Mouse (Mus musculus) erythroblast, embryonic 14.5 days (primary cell): Measurements from ENCODE around the gene Yjefn3.

Experiments used
- GATA1 ChIP-seq: IDR thresholded peaks from 2 replicates; pipeline ENCODE4 v1.6.1; 2012; ENCODE audit warnings: low read length, inconsistent platforms, mixed read lengths
- TAL1 ChIP-seq: IDR thresholded peaks from 3 replicates; pipeline ENCODE4 v1.6.1; 2012; ENCODE audit warnings: low read length, inconsistent platforms, mixed read lengths

DNA sequence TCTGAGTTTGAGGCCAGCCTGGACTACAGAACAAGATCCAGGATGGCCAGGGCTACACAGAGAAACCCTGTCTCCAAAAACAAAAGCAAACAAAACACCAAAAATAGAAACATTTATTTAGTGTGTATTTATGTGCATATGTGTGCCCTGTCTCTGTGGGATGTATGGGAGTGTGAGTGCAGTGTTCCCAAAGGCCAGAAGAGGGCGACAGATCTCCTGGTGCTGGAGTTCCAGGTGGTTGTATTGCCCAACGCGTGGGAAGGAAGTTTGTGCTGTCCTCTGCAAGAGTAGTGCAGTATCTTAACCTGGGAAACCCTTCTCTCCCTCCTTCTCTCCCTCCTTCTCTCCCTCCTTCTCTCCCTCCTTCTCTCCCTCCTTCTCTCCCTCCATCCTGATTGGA is 52.6 kb downstream of the Yjefn3 start:
- TF ChIP-seq TAL1 (no peak), GATA1 (no peak)
